Mouse (Mus musculus): ENCODE results near the gene Tm9sf2. TPM values are rescaled to one million over a fixed set of nuclear protein-coding genes. Genes with fewer than 3 reads are reported as not detected.

The Tm9sf2 gene
- polyA plus RNA-seq, 1 experiment from 2014 or later, result 151 TPM

GRCm38 (mm10) chr14:122143585-122144269, 36.9 kb downstream of the Tm9sf2 start:
- no peak overlapping the region for H3K4me3 ChIP-seq (ENCODE audit: low read depth, low read length)
- H3K36me3 ChIP-seq (ENCODE audit: control insufficient read depth, insufficient read depth, low read length), result peaks cover 13% of the 10 kb centered on the region
- TF ChIP-seq CTCF (IDR thresholded peaks at IDR 0.05; ENCODE audit: low read depth), result no peak
- no peak for TF ChIP-seq EP300 (optimal IDR thresholded peaks at IDR 0.05)
- 36% methylated on average over 4 of the region's 4 CpGs for WGBS
- H3K4me1 ChIP-seq (replicated peaks; ENCODE audit: control insufficient read depth, insufficient read depth), result no peaks in the 10 kb centered on the region
- H3K9me3 ChIP-seq (ENCODE audit: control insufficient read depth, low read length), result no peaks in the 10 kb centered on the region
- 0 out of 2 replicates have a peak, but pooled peaks have one; percentile 51 for ATAC-seq (ENCODE audit: low FRiP score, low TSS enrichment)
- no peak overlapping the region for H3K9ac ChIP-seq (ENCODE audit: low read length)
- DNase-seq (ENCODE audit: low spot score), result no peak
- no peak overlapping the region for H3K4me2 ChIP-seq (replicated peaks; ENCODE audit: low read depth)
- H3K27me3 ChIP-seq (ENCODE audit: control insufficient read depth, insufficient read depth, low read length), result no peaks in the 10 kb centered on the region
- H3K27ac ChIP-seq (replicated peaks), result no peak overlapping the region

GRCm38 (mm10) chr14:122145374-122145773, 38.5 kb downstream of the Tm9sf2 start:
- TF ChIP-seq EP300 (optimal IDR thresholded peaks at IDR 0.05) (no peak), CTCF (IDR thresholded peaks at IDR 0.05; ENCODE audit: low read depth) (no peak)
- no peak for DNase-seq (ENCODE audit: low spot score)
- ATAC-seq (ENCODE audit: low FRiP score, low TSS enrichment), result no peak

GRCm38 (mm10) chr14:122150616-122151015, 43.8 kb downstream of the Tm9sf2 start:
- Histone ChIP-seq H3K27me3 (ENCODE audit: control insufficient read depth, insufficient read depth, low read length) (no peaks in the 10 kb centered on the region), H3K9ac (ENCODE audit: low read length) (no peak overlapping the region), H3K4me1 (replicated peaks; ENCODE audit: control insufficient read depth, insufficient read depth) (no peaks in the 10 kb centered on the region), H3K4me3 (ENCODE audit: low read depth, low read length) (no peak overlapping the region), H3K4me2 (replicated peaks; ENCODE audit: low read depth) (no peak overlapping the region), H3K27ac (replicated peaks) (no peak overlapping the region), H3K9me3 (ENCODE audit: control insufficient read depth, low read length) (no peaks in the 10 kb centered on the region), H3K36me3 (ENCODE audit: control insufficient read depth, insufficient read depth, low read length) (peaks cover 14% of the 10 kb centered on the region)
- TF ChIP-seq CTCF (IDR thresholded peaks at IDR 0.05; ENCODE audit: low read depth) (no peak), EP300 (optimal IDR thresholded peaks at IDR 0.05) (no peak)
- WGBS, result 85% methylated on average over 5 of the region's 5 CpGs
- ATAC-seq (ENCODE audit: low FRiP score, low TSS enrichment) (no peak), DNase-seq (ENCODE audit: low spot score) (no peak)

More at GRCm38 (mm10) chr14:122145374-122145773, 38.5 kb downstream of the Tm9sf2 start:
- no peak overlapping the region for H3K9ac ChIP-seq (ENCODE audit: low read length)
- H3K4me2 ChIP-seq (replicated peaks; ENCODE audit: low read depth), result no peak overlapping the region
- H3K4me1 ChIP-seq (replicated peaks; ENCODE audit: control insufficient read depth, insufficient read depth), result no peaks in the 10 kb centered on the region
- 84% methylated on average over 1 of the region's 1 CpGs for WGBS
- no peak overlapping the region for H3K4me3 ChIP-seq (ENCODE audit: low read depth, low read length)
- H3K27ac ChIP-seq (replicated peaks), result no peak overlapping the region
- no peaks in the 10 kb centered on the region for H3K27me3 ChIP-seq (ENCODE audit: control insufficient read depth, insufficient read depth, low read length)
- no peaks in the 10 kb centered on the region for H3K9me3 ChIP-seq (ENCODE audit: control insufficient read depth, low read length)
- peaks cover 12% of the 10 kb centered on the region for H3K36me3 ChIP-seq (ENCODE audit: control insufficient read depth, insufficient read depth, low read length)

GRCm38 (mm10) chr14:122157738-122158137, 50.9 kb downstream of the Tm9sf2 start:
- H3K4me1 ChIP-seq (replicated peaks; ENCODE audit: control insufficient read depth, insufficient read depth), result no peaks in the 10 kb centered on the region
- WGBS, result 94% methylated on average over 7 of the region's 7 CpGs
- no peak overlapping the region for H3K27ac ChIP-seq (replicated peaks)
- TF ChIP-seq CTCF (IDR thresholded peaks at IDR 0.05; ENCODE audit: low read depth), result no peak
- no peak for TF ChIP-seq EP300 (optimal IDR thresholded peaks at IDR 0.05)
- no peak overlapping the region for H3K4me2 ChIP-seq (replicated peaks; ENCODE audit: low read depth)
- H3K27me3 ChIP-seq (ENCODE audit: control insufficient read depth, insufficient read depth, low read length), result no peaks in the 10 kb centered on the region
- H3K36me3 ChIP-seq (ENCODE audit: control insufficient read depth, insufficient read depth, low read length), result peaks cover 3% of the 10 kb centered on the region
- DNase-seq (ENCODE audit: low spot score) (no peak), ATAC-seq (ENCODE audit: low FRiP score, low TSS enrichment) (no peak)
- H3K9me3 ChIP-seq (ENCODE audit: control insufficient read depth, low read length), result no peaks in the 10 kb centered on the region
- no peak overlapping the region for H3K9ac ChIP-seq (ENCODE audit: low read length)
- no peak overlapping the region for H3K4me3 ChIP-seq (ENCODE audit: low read depth, low read length)

GRCm38 (mm10) chr14:122160916-122161315, 54.1 kb downstream of the Tm9sf2 start:
- Histone ChIP-seq H3K9ac (ENCODE audit: low read length) (no peak overlapping the region), H3K36me3 (ENCODE audit: control insufficient read depth, insufficient read depth, low read length) (peaks cover 2% of the 10 kb centered on the region; the same call in 1 of the 2 replicates), H3K27ac (replicated peaks) (no peak overlapping the region), H3K27me3 (ENCODE audit: control insufficient read depth, insufficient read depth, low read length) (no peaks in the 10 kb centered on the region), H3K4me3 (ENCODE audit: low read depth, low read length) (no peak overlapping the region), H3K4me2 (replicated peaks; ENCODE audit: low read depth) (no peak overlapping the region), H3K4me1 (replicated peaks; ENCODE audit: control insufficient read depth, insufficient read depth) (no peaks in the 10 kb centered on the region), H3K9me3 (ENCODE audit: control insufficient read depth, low read length) (no peaks in the 10 kb centered on the region)
- no peak for TF ChIP-seq CTCF (IDR thresholded peaks at IDR 0.05; ENCODE audit: low read depth)
- no peak for TF ChIP-seq EP300 (optimal IDR thresholded peaks at IDR 0.05)
- 89% methylated on average over 1 of the region's 1 CpGs for WGBS
- no peak for DNase-seq (ENCODE audit: low spot score)
- ATAC-seq (ENCODE audit: low FRiP score, low TSS enrichment), result no peak

- H3K4me2 ChIP-seq (replicated peaks; ENCODE audit: low read depth), result no peak overlapping the region
- H3K4me1 ChIP-seq (replicated peaks; ENCODE audit: control insufficient read depth, insufficient read depth), result no peaks in the 10 kb centered on the region
- H3K9ac ChIP-seq (ENCODE audit: low read length), result no peak overlapping the region
- no peak for TF ChIP-seq CTCF (IDR thresholded peaks at IDR 0.05; ENCODE audit: low read depth)
- no peak for TF ChIP-seq EP300 (optimal IDR thresholded peaks at IDR 0.05)
- no peaks in the 10 kb centered on the region for H3K36me3 ChIP-seq (ENCODE audit: control insufficient read depth, insufficient read depth, low read length)
- H3K27ac ChIP-seq (replicated peaks), result no peak overlapping the region
- no peak for DNase-seq (ENCODE audit: low spot score)
- H3K27me3 ChIP-seq (ENCODE audit: control insufficient read depth, insufficient read depth, low read length), result no peaks in the 10 kb centered on the region
- no peak for ATAC-seq (ENCODE audit: low FRiP score, low TSS enrichment)
- no peaks in the 10 kb centered on the region for H3K9me3 ChIP-seq (ENCODE audit: control insufficient read depth, low read length)
- no peak overlapping the region for H3K4me3 ChIP-seq (ENCODE audit: low read depth, low read length)
- WGBS, result 70% methylated on average over 7 of the region's 7 CpGs
Measured at GRCm38 (mm10) chr14:122168912-122169311, 62.1 kb downstream of the Tm9sf2 start.
